Mouse (Mus musculus) MEL (cell line): ENCODE results near the gene Matn4. TPM values are rescaled to one million over a fixed set of nuclear protein-coding genes. Genes with fewer than 3 reads are reported as not detected.

Source experiments
- DNase-seq: peaks from one replicate; pipeline ENCODE4 v3.0.0; 2011; ENCODE audit warnings: low read depth, low spot score
- H3K27ac ChIP-seq: 2 replicates; pipeline ENCODE4 v1.5.1; 2012; ENCODE audit warnings: low read depth, mild to moderate bottlenecking, control low read depth, low read length, moderate library complexity; ENCODE audit not compliant: control insufficient read depth
- H3K27me3 ChIP-seq, 2 experiments: fragments of 150-350 bp in 1 of 2; sonication (generic) in 1 of 2; 2 replicates each; pipeline ENCODE4 v1.6.1; 2012; ENCODE audit warnings: low read length in 2 of 2, mild to moderate bottlenecking in 2 of 2, improper control_type of control experiment in 1 of 2, moderate library complexity in 1 of 2; ENCODE audit not compliant: insufficient read depth in 2 of 2, control insufficient read depth in 1 of 2
- H3K36me3 ChIP-seq, 2 experiments: 2 replicates each; pipeline ENCODE4 v1.6.1; 2012 to 2014; ENCODE audit warnings: low read length in 2 of 2, improper control_type of control experiment in 1 of 2, inconsistent platforms in 1 of 2, mild to moderate bottlenecking in 1 of 2; ENCODE audit not compliant: insufficient read depth in 2 of 2, control insufficient read depth in 1 of 2
- H3K4me1 ChIP-seq, 2 experiments: fragments of 150-350 bp in 1 of 2; sonication (generic) in 1 of 2; 2 replicates each; pipeline ENCODE4 v1.6.1; 2012; ENCODE audit warnings: low read length in 2 of 2, improper control_type of control experiment in 1 of 2, mild to moderate bottlenecking in 1 of 2; ENCODE audit not compliant: insufficient read depth in 2 of 2, control insufficient read depth in 1 of 2
- H3K4me3 ChIP-seq, 2 experiments: fragments of 150-350 bp in 1 of 2; sonication (generic) in 1 of 2; 2 replicates each; pipeline ENCODE4 v1.5.1; 2012; ENCODE audit warnings: low read depth in 2 of 2, low read length in 2 of 2, mild to moderate bottlenecking in 2 of 2, moderate library complexity in 2 of 2, control low read depth in 1 of 2, improper control_type of control experiment in 1 of 2; ENCODE audit not compliant: control insufficient read depth in 1 of 2, insufficient read depth in 1 of 2
- H3K79me2 ChIP-seq: 2 replicates; pipeline ENCODE4 v1.6.1; 2012; ENCODE audit warnings: mild to moderate bottlenecking, low read length, moderate library complexity; ENCODE audit not compliant: control insufficient read depth, poor library complexity, insufficient read depth
- H3K9ac ChIP-seq: 2 replicates; pipeline ENCODE4 v1.6.1; 2012; ENCODE audit warnings: low read depth, mild to moderate bottlenecking, control low read depth, low read length, moderate library complexity; ENCODE audit not compliant: control insufficient read depth, poor library complexity, severe bottlenecking
- H3K9me3 ChIP-seq: fragments of 150-350 bp; sonication (generic); replicated peaks from 2 replicates; pipeline ENCODE4 v1.6.1; 2012; ENCODE audit warnings: mild to moderate bottlenecking, low read length, improper control_type of control experiment, moderate library complexity; ENCODE audit not compliant: insufficient read depth
- BHLHE40 ChIP-seq: IDR thresholded peaks from 2 replicates; pipeline ENCODE4 v1.6.1; 2012; ENCODE audit warnings: low read depth, mild to moderate bottlenecking, inconsistent platforms, low read length, improper control_type of control experiment, borderline replicate concordance
- CHD1 ChIP-seq: IDR thresholded peaks from 2 replicates; pipeline ENCODE4 v1.6.1; 2012; ENCODE audit warnings: low read depth, mild to moderate bottlenecking, inconsistent platforms, low read length, improper control_type of control experiment
- CTCF ChIP-seq, 3 experiments: IDR thresholded peaks in 2 of 3; conservative IDR thresholded peaks in 1 of 3; 2 replicates each; pipeline ENCODE4 v1.5.1; 2011 to 2012; ENCODE audit warnings: low read length in 3 of 3, low read depth in 2 of 3, mild to moderate bottlenecking in 2 of 3, improper control_type of control experiment in 1 of 3, inconsistent platforms in 1 of 3, mixed read lengths in 1 of 3, moderate library complexity in 1 of 3; ENCODE audit not compliant: control insufficient read depth in 1 of 3, insufficient read depth in 1 of 3, poor library complexity in 1 of 3, severe bottlenecking in 1 of 3
- ELF1 ChIP-seq: IDR thresholded peaks from 2 replicates; pipeline ENCODE4 v1.6.1; 2014; ENCODE audit warnings: low read depth, mild to moderate bottlenecking, inconsistent platforms, low read length, improper control_type of control experiment, moderate library complexity
- ETS1 ChIP-seq: IDR thresholded peaks from 2 replicates; pipeline ENCODE4 v1.6.1; 2012; ENCODE audit warnings: low read depth, mild to moderate bottlenecking, inconsistent platforms, low read length, improper control_type of control experiment, moderate library complexity
- GATA1 ChIP-seq: IDR thresholded peaks from 2 replicates; pipeline ENCODE4 v1.6.1; 2011; ENCODE audit warnings: low read depth, low read length, improper control_type of control experiment
- JUND ChIP-seq: IDR thresholded peaks from 2 replicates; pipeline ENCODE4 v1.6.1; 2011; ENCODE audit warnings: low read depth, mild to moderate bottlenecking, improper control_type of control experiment, low read length
- KAT2A ChIP-seq: conservative IDR thresholded peaks from 2 replicates; pipeline ENCODE4 v1.6.1; 2012; ENCODE audit warnings: low read depth, low read length, improper control_type of control experiment, inconsistent platforms
- MAX ChIP-seq: IDR thresholded peaks from 2 replicates; pipeline ENCODE4 v1.6.1; 2011; ENCODE audit warnings: low read length, improper control_type of control experiment
- MAZ ChIP-seq: IDR thresholded peaks from 2 replicates; pipeline ENCODE4 v1.6.1; 2012; ENCODE audit warnings: low read depth, mild to moderate bottlenecking, inconsistent platforms, low read length, improper control_type of control experiment
- MEF2A ChIP-seq: IDR thresholded peaks from 2 replicates; pipeline ENCODE4 v1.6.1; 2014; ENCODE audit warnings: low read depth, mild to moderate bottlenecking, inconsistent platforms, low read length, improper control_type of control experiment; ENCODE audit not compliant: poor library complexity, insufficient replicate concordance, severe bottlenecking; ENCODE audit errors: extremely low read depth
- MYB ChIP-seq: IDR thresholded peaks from 2 replicates; pipeline ENCODE4 v1.6.1; 2011; ENCODE audit warnings: mild to moderate bottlenecking, low read depth, low read length, improper control_type of control experiment
- NELFE ChIP-seq: IDR thresholded peaks from 2 replicates; pipeline ENCODE4 v1.6.1; 2011; ENCODE audit warnings: low read depth, low read length, improper control_type of control experiment
- NRF1 ChIP-seq: IDR thresholded peaks from 2 replicates; pipeline ENCODE4 v1.6.1; 2014; ENCODE audit warnings: low read depth, mild to moderate bottlenecking, inconsistent platforms, low read length, improper control_type of control experiment, moderate library complexity; ENCODE audit not compliant: poor library complexity, insufficient read depth, severe bottlenecking
- POLR2AphosphoS2 ChIP-seq: IDR thresholded peaks from 2 replicates; pipeline ENCODE4 v1.6.1; 2011; ENCODE audit warnings: low read length, improper control_type of control experiment
- POLR2AphosphoS5 ChIP-seq: IDR thresholded peaks from 2 replicates; pipeline ENCODE4 v1.6.1; 2012; ENCODE audit warnings: low read depth, borderline replicate concordance, mild to moderate bottlenecking, inconsistent platforms, low read length, moderate library complexity, mixed read lengths
- RAD21 ChIP-seq: IDR thresholded peaks from 2 replicates; pipeline ENCODE4 v1.6.1; 2011; ENCODE audit warnings: mild to moderate bottlenecking, low read depth, low read length, improper control_type of control experiment
- SMC3 ChIP-seq: IDR thresholded peaks from 2 replicates; pipeline ENCODE4 v1.6.1; 2011; ENCODE audit warnings: low read depth, low read length, improper control_type of control experiment
- TBP ChIP-seq: IDR thresholded peaks from 2 replicates; pipeline ENCODE4 v1.8.0; 2011; ENCODE audit warnings: low read depth, low read length, improper control_type of control experiment
- TCF12 ChIP-seq: IDR thresholded peaks from 2 replicates; pipeline ENCODE4 v1.6.1; 2014; ENCODE audit warnings: low read depth, mild to moderate bottlenecking, inconsistent platforms, low read length, improper control_type of control experiment, moderate library complexity
- USF1 ChIP-seq: IDR thresholded peaks from 2 replicates; pipeline ENCODE4 v1.6.1; 2014; ENCODE audit warnings: low read depth, mild to moderate bottlenecking, inconsistent platforms, low read length, improper control_type of control experiment, moderate library complexity
- USF2 ChIP-seq, 2 experiments: IDR thresholded peaks; 2 replicates each; pipeline ENCODE4 v1.6.1; 2011 to 2012; ENCODE audit warnings: improper control_type of control experiment in 2 of 2, low read length in 2 of 2, borderline replicate concordance in 1 of 2, inconsistent platforms in 1 of 2, low read depth in 1 of 2, mild to moderate bottlenecking in 1 of 2; ENCODE audit not compliant: insufficient read depth in 1 of 2
- polyA plus RNA-seq, 2 experiments: library from polyadenylated mRNA; stranded (reverse) in 1 of 2; unstranded in 1 of 2; fragments of >175 nt in 1 of 2; fragments of >200 nt in 1 of 2; gene quantifications; 2 replicates each; pipeline versions ENCODE4 v1.2.1 to v1.2.4; 2012; ENCODE audit warnings: low replicate concordance in 2 of 2, low read depth in 1 of 2; ENCODE audit not compliant: insufficient read length in 2 of 2, insufficient read depth in 1 of 2, missing spikeins in 1 of 2
- total RNA-seq: library from RNA; depleted of rRNA; stranded (reverse); fragments of 300-350 nt; gene quantifications from 2 replicates; pipeline ENCODE4 v1.2.3, GENCODE M21; 2012

Matn4 gene
- total and polyA plus RNA-seq, 3 experiments, result not detected

DNA sequence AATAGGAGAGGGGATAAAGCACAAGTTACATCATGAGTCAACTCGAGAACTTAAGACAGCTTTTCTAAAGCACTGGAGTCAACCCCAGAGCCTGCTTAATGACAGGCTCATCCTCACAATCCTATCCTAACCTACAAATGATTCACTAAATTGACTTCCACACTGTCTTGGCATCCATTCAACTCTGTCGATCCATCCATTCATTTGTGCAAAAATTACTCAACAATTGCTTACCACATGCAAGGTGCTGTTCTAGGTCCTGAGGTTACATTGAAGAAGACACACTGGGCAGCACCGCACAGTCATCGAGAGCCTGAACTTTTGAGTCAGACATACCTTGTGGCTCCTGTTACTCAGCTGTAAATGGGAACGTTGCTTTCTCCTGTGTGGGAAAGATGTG lies 45.9 kb downstream of the Matn4 start:
- Histone ChIP-seq H3K79me2 (no peaks in the 10 kb centered on the region), H3K36me3 (peaks cover 0 to 2% of the 10 kb centered on the region in 2 experiments; a peak in 1 of 4 replicates), H3K9ac (no peak overlapping the region), H3K27ac (no peak overlapping the region), H3K9me3 (no peaks in the 10 kb centered on the region), H3K27me3 (peaks cover 0 to 1% of the 10 kb centered on the region in 2 experiments; a peak in 1 of 4 replicates), H3K4me1 (peaks cover 0 to 3% of the 10 kb centered on the region in 2 experiments; a peak in 1 of 4 replicates), H3K4me3 (no peak overlapping the region)
- TF ChIP-seq ELF1 (no peak), TBP (no peak), BHLHE40 (no peak), CHD1 (no peak), CTCF (IDR thresholded peaks at IDR 0.05 in 2 of 3, conservative IDR thresholded peaks at IDR 0.05 in 1 of 3; ENCODE audit: control insufficient read depth in 1 of 3, insufficient read depth in 1 of 3, low read depth in 2 of 3, low read length in 3 of 3, poor library complexity in 1 of 3, severe bottlenecking in 1 of 3) (no peak), MAZ (no peak), SMC3 (no peak), USF1 (no peak), MAX (no peak), MEF2A (no peak), MYB (no peak), USF2 (IDR thresholded peaks at IDR 0.05; ENCODE audit: borderline replicate concordance in 1 of 2, insufficient read depth in 1 of 2, low read depth in 1 of 2, low read length in 2 of 2) (no peak), NRF1 (no peak)
- DNase-seq, result no peak

DNA sequence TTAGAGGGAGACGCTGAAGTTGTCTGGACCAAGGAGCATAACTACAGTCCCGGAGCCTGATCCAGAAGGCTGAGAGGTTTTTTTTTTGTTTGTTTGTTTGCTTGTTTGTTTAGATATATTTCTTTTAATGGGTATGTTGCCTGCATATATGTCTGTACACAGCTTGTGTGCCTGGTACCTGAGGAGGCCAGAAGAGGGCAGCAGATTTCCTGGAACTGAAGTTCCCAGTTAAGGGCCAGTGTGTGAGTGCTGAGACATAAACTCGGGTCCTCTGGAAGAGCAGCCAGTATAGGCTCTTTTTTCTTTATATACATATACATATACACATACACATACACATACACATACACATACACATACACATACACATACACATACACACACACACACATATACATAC lies 46.6 kb downstream of the Matn4 start:
- peak; percentile 19 for DNase-seq
- TF ChIP-seq JUND, result no peak
- TF ChIP-seq MEF2A, result no peak
- no peak for TF ChIP-seq ETS1
- TF ChIP-seq RAD21, result peak; percentile 13
- no peak for TF ChIP-seq USF2 (IDR thresholded peaks at IDR 0.05; ENCODE audit: borderline replicate concordance in 1 of 2, insufficient read depth in 1 of 2, low read depth in 1 of 2, low read length in 2 of 2)
- no peak for TF ChIP-seq POLR2AphosphoS2
- TF ChIP-seq TCF12, result no peak
- TF ChIP-seq KAT2A, result no peak
- TF ChIP-seq SMC3, result peak; percentile 31; the same call in 1 of the 2 replicates
- no peak for TF ChIP-seq POLR2AphosphoS5
- no peak for TF ChIP-seq NELFE
- peak; percentile 21 to 64 (median 50); a peak in 5 of 6 replicates for TF ChIP-seq CTCF (IDR thresholded peaks at IDR 0.05 in 2 of 3, conservative IDR thresholded peaks at IDR 0.05 in 1 of 3; ENCODE audit: control insufficient read depth in 1 of 3, insufficient read depth in 1 of 3, low read depth in 2 of 3, low read length in 3 of 3, poor library complexity in 1 of 3, severe bottlenecking in 1 of 3)
- TF ChIP-seq GATA1, result no peak

More for the DNA sequence above, 46.6 kb downstream of the Matn4 start:
- Histone ChIP-seq H3K4me1 (peaks cover 0 to 3% of the 10 kb centered on the region in 2 experiments; a peak in 1 of 4 replicates), H3K9ac (no peak overlapping the region), H3K4me3 (no peak overlapping the region), H3K27ac (no peak overlapping the region), H3K27me3 (peaks cover 0 to 1% of the 10 kb centered on the region in 2 experiments; a peak in 1 of 4 replicates), H3K9me3 (no peaks in the 10 kb centered on the region), H3K36me3 (peaks cover 0 to 2% of the 10 kb centered on the region in 2 experiments; a peak in 1 of 4 replicates), H3K79me2 (no peaks in the 10 kb centered on the region)
